Mouse (Mus musculus): Measurements from ENCODE around the gene Bmper. TPM values are rescaled to one million over a fixed set of nuclear protein-coding genes. Genes with fewer than 3 reads are reported as not detected.

The Bmper gene
- total and polyA plus RNA-seq, 3 experiments = 0.11 TPM; not detected in 2

DNA sequence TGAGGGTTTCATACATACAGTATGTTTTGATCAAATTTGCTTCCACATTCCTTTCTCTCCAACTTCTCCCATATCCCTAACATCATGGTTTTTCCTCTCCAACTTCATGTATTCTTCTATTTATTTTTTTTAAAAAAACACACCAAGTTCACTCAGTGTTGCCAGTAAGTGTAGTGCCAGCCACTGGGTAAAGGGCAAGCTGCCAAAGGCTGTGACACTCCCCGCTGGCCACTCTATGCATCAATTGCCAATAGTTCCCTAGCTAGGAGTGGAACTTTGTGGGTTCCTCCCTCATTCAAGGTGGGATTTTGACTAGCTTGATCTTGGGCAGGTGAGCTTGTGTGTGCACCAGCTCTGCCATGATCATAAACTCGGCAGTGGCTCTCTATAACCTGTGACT lies 33.0 kb downstream of the Bmper start:
- no peak overlapping the region for H3K4me3 ChIP-seq (ENCODE audit: low read depth, low read length)

DNA sequence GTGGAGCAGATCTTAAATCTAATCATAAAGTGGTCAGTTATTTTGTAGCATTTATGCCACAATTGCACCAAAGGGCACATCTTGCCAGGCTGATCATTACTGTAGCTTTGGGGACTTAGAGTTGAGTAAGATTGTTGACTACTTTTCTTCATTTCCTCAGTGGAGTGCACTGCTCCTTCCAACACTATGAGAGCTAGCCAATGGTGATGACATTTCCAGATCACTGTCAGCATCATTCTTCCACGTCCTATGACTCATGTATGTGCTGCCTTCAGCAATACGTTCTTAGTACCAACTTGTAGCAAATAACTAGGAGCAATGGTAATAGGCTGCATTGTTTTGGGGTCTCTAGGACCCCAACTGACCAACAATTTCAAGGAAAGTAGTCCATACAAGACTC lies 33.7 kb downstream of the Bmper start:
- no peak for ATAC-seq (ENCODE audit: extremely low read depth, insufficient number of reproducible peaks, low FRiP score, poor library complexity, severe bottlenecking)
- no peaks in the 10 kb centered on the region for H3K4me1 ChIP-seq (ENCODE audit: insufficient read depth, low read depth, low read length)
- no peak overlapping the region for H3K4me3 ChIP-seq (ENCODE audit: low read depth, low read length)
- TF ChIP-seq GATA2 (IDR thresholded peaks at IDR 0.05; ENCODE audit: borderline replicate concordance, low read depth, low read length) = no peak
- TF ChIP-seq CTCF (IDR thresholded peaks at IDR 0.05; ENCODE audit: low read depth, low read length) = no peak
- no peak for TF ChIP-seq POLR2AphosphoS5 (IDR thresholded peaks at IDR 0.05; ENCODE audit: insufficient replicate concordance, low read depth, low read length)
- TF ChIP-seq GATA1 (IDR thresholded peaks at IDR 0.05; ENCODE audit: borderline replicate concordance, low read length) = no peak
- TF ChIP-seq TAL1 (conservative IDR thresholded peaks at IDR 0.05; ENCODE audit: low read depth, low read length) = no peak
- no peak for DNase-seq (ENCODE audit: low spot score)
- no peaks in the 10 kb centered on the region for H3K9me3 ChIP-seq (replicated peaks)
- no peaks in the 10 kb centered on the region for H3K36me3 ChIP-seq (replicated peaks)
- H3K27me3 ChIP-seq (ENCODE audit: insufficient read depth, low read length) = peaks cover under 1% of the 10 kb centered on the region; the same call in 1 of the 2 replicates

More for the DNA sequence above, 33.0 kb downstream of the Bmper start:
- no peaks in the 10 kb centered on the region for H3K36me3 ChIP-seq (replicated peaks)
- DNase-seq (ENCODE audit: low spot score) (no peak), ATAC-seq (ENCODE audit: extremely low read depth, insufficient number of reproducible peaks, low FRiP score, poor library complexity, severe bottlenecking) (no peak)
- no peaks in the 10 kb centered on the region for H3K4me1 ChIP-seq (ENCODE audit: insufficient read depth, low read depth, low read length)
- H3K9me3 ChIP-seq (replicated peaks) = no peaks in the 10 kb centered on the region
- no peaks in the 10 kb centered on the region; the same call in 1 of the 2 replicates for H3K27me3 ChIP-seq (ENCODE audit: insufficient read depth, low read length)
- no peak for TF ChIP-seq TAL1 (conservative IDR thresholded peaks at IDR 0.05; ENCODE audit: low read depth, low read length)
- TF ChIP-seq CTCF (IDR thresholded peaks at IDR 0.05; ENCODE audit: low read depth, low read length) = no peak
- TF ChIP-seq POLR2AphosphoS5 (IDR thresholded peaks at IDR 0.05; ENCODE audit: insufficient replicate concordance, low read depth, low read length) = no peak
- TF ChIP-seq GATA2 (IDR thresholded peaks at IDR 0.05; ENCODE audit: borderline replicate concordance, low read depth, low read length) = no peak
- TF ChIP-seq GATA1 (IDR thresholded peaks at IDR 0.05; ENCODE audit: borderline replicate concordance, low read length) = no peak

DNA sequence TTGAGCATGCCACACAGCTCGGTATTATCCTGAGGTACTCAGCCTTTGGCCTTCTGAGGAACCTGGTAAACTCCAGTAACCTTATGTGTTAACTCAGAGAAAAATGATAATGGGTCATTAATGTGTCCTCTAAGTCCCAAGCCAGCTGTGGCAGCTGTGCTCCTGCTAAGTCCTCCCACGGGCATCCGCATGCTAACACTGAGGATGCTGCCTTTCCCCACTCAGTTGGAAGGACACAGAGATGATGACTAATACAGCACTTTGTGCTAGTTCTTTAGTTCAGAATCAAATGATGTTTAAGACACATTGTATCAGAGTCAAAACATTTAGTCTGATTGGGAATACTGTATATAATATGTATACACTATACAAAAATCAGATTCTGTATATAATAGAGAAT lies 39.0 kb downstream of the Bmper start:
- ATAC-seq (ENCODE audit: extremely low read depth, insufficient number of reproducible peaks, low FRiP score, poor library complexity, severe bottlenecking) (no peak), DNase-seq (ENCODE audit: low spot score) (no peak)
- H3K4me3 ChIP-seq (ENCODE audit: low read depth, low read length) = no peak overlapping the region
- H3K9me3 ChIP-seq (replicated peaks) = no peaks in the 10 kb centered on the region
- H3K36me3 ChIP-seq (replicated peaks) = no peaks in the 10 kb centered on the region
- TF ChIP-seq GATA2 (IDR thresholded peaks at IDR 0.05; ENCODE audit: borderline replicate concordance, low read depth, low read length) (no peak), TAL1 (conservative IDR thresholded peaks at IDR 0.05; ENCODE audit: low read depth, low read length) (no peak), GATA1 (IDR thresholded peaks at IDR 0.05; ENCODE audit: borderline replicate concordance, low read length) (no peak), CTCF (IDR thresholded peaks at IDR 0.05; ENCODE audit: low read depth, low read length) (no peak), POLR2AphosphoS5 (IDR thresholded peaks at IDR 0.05; ENCODE audit: insufficient replicate concordance, low read depth, low read length) (no peak)
- no peaks in the 10 kb centered on the region for H3K4me1 ChIP-seq (ENCODE audit: insufficient read depth, low read depth, low read length)
- H3K27me3 ChIP-seq (ENCODE audit: insufficient read depth, low read length) = peaks cover 2% of the 10 kb centered on the region; the same call in 1 of the 2 replicates

DNA sequence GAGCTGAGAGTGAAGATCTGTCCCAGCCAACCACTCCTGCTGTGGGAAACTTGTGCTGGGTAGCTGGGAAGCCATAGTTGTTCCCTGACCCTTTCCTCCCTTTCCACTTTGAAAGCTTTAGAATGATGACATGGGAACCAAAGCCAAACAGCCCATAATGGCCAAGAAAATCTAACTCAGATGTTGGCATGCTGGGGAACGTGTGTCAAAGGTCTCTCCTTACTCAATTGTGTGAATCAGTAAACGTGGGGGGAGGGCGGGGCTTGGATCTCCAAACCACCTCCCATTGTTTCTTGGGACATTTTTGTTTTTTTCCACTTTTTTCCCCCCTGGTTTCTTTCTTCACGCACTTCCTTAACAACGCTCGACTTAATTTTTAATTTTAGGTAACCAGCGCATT lies 40.0 kb downstream of the Bmper start:
- DNase-seq (ENCODE audit: low spot score) = no peak
- Histone ChIP-seq H3K36me3 (replicated peaks) (no peaks in the 10 kb centered on the region), H3K9me3 (replicated peaks) (no peaks in the 10 kb centered on the region), H3K4me3 (ENCODE audit: low read depth, low read length) (no peak overlapping the region), H3K4me1 (ENCODE audit: insufficient read depth, low read depth, low read length) (no peaks in the 10 kb centered on the region), H3K27me3 (ENCODE audit: insufficient read depth, low read length) (peaks cover 2% of the 10 kb centered on the region; the same call in 1 of the 2 replicates)
- no peak for ATAC-seq (ENCODE audit: extremely low read depth, insufficient number of reproducible peaks, low FRiP score, poor library complexity, severe bottlenecking)
- TF ChIP-seq POLR2AphosphoS5 (IDR thresholded peaks at IDR 0.05; ENCODE audit: insufficient replicate concordance, low read depth, low read length) (no peak), CTCF (IDR thresholded peaks at IDR 0.05; ENCODE audit: low read depth, low read length) (no peak), GATA1 (IDR thresholded peaks at IDR 0.05; ENCODE audit: borderline replicate concordance, low read length) (no peak), TAL1 (conservative IDR thresholded peaks at IDR 0.05; ENCODE audit: low read depth, low read length) (no peak), GATA2 (IDR thresholded peaks at IDR 0.05; ENCODE audit: borderline replicate concordance, low read depth, low read length) (no peak)

GRCm38 (mm10) chr9:23264471-23264870 lies 41.6 kb downstream of the Bmper start:
- Histone ChIP-seq H3K36me3 (replicated peaks) (no peaks in the 10 kb centered on the region), H3K27me3 (ENCODE audit: insufficient read depth, low read length) (peaks cover 2% of the 10 kb centered on the region; the same call in 1 of the 2 replicates), H3K4me1 (ENCODE audit: insufficient read depth, low read depth, low read length) (no peaks in the 10 kb centered on the region), H3K4me3 (ENCODE audit: low read depth, low read length) (no peak overlapping the region), H3K9me3 (replicated peaks) (no peaks in the 10 kb centered on the region)
- DNase-seq (ENCODE audit: low spot score) = no peak
- ATAC-seq (ENCODE audit: extremely low read depth, insufficient number of reproducible peaks, low FRiP score, poor library complexity, severe bottlenecking) = no peak
- no peak for TF ChIP-seq POLR2AphosphoS5 (IDR thresholded peaks at IDR 0.05; ENCODE audit: insufficient replicate concordance, low read depth, low read length)
- TF ChIP-seq GATA2 (IDR thresholded peaks at IDR 0.05; ENCODE audit: borderline replicate concordance, low read depth, low read length) = no peak
- TF ChIP-seq CTCF (IDR thresholded peaks at IDR 0.05; ENCODE audit: low read depth, low read length) = no peak
- no peak for TF ChIP-seq GATA1 (IDR thresholded peaks at IDR 0.05; ENCODE audit: borderline replicate concordance, low read length)
- TF ChIP-seq TAL1 (conservative IDR thresholded peaks at IDR 0.05; ENCODE audit: low read depth, low read length) = no peak

DNA sequence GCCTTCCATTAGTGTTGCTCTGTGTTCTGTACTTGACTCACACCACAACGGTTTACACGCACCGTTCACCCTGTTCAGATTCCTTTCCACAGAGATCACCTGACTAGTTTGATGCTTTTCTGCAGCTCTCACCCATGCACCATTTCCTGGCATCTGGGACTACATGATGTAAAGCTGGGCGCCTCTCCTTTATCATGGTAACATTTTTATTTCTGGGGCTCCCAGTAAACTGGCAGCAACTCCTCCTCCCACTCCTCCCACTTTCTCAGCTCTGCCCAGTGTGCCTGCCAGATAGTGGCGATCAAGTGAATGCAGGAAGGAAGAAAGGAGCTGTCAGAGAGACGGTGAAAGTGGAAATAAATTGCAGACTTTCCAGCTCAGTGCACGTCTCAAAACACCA lies 45.7 kb downstream of the Bmper start:
- H3K4me1 ChIP-seq (ENCODE audit: insufficient read depth, low read depth, low read length) = no peaks in the 10 kb centered on the region
- H3K4me3 ChIP-seq (ENCODE audit: low read depth, low read length) = no peak overlapping the region
- no peaks in the 10 kb centered on the region for H3K9me3 ChIP-seq (replicated peaks)
- no peak for TF ChIP-seq POLR2AphosphoS5 (IDR thresholded peaks at IDR 0.05; ENCODE audit: insufficient replicate concordance, low read depth, low read length)
- no peak for TF ChIP-seq GATA1 (IDR thresholded peaks at IDR 0.05; ENCODE audit: borderline replicate concordance, low read length)
- no peak for TF ChIP-seq CTCF (IDR thresholded peaks at IDR 0.05; ENCODE audit: low read depth, low read length)
- TF ChIP-seq TAL1 (conservative IDR thresholded peaks at IDR 0.05; ENCODE audit: low read depth, low read length) = no peak
- TF ChIP-seq GATA2 (IDR thresholded peaks at IDR 0.05; ENCODE audit: borderline replicate concordance, low read depth, low read length) = no peak
- no peaks in the 10 kb centered on the region; the same call in 1 of the 2 replicates for H3K27me3 ChIP-seq (ENCODE audit: insufficient read depth, low read length)
- DNase-seq (ENCODE audit: low spot score) (no peak), ATAC-seq (ENCODE audit: extremely low read depth, insufficient number of reproducible peaks, low FRiP score, poor library complexity, severe bottlenecking) (no peak)
- no peaks in the 10 kb centered on the region for H3K36me3 ChIP-seq (replicated peaks)
